Mouse (Mus musculus) ES-Bruce4 (cell line): ENCODE data around the gene Shq1. TPM values are rescaled to one million over a fixed set of nuclear protein-coding genes. Genes with fewer than 3 reads are reported as not detected.

Source experiments
- H3K27ac ChIP-seq: 2 replicates; pipeline ENCODE4 v1.5.1; 2012; ENCODE audit warnings: low read length, inconsistent platforms; ENCODE audit not compliant: insufficient read depth
- H3K27me3 ChIP-seq: 2 replicates; pipeline ENCODE4 v1.6.1; 2012; ENCODE audit warnings: mild to moderate bottlenecking, low read length, inconsistent platforms; ENCODE audit not compliant: control insufficient read depth, poor library complexity, insufficient read depth, severe bottlenecking
- H3K36me3 ChIP-seq: 2 replicates; pipeline ENCODE4 v1.6.1; 2012; ENCODE audit warnings: inconsistent platforms, mild to moderate bottlenecking, low read length, moderate library complexity; ENCODE audit not compliant: control insufficient read depth, poor library complexity, insufficient read depth, severe bottlenecking
- H3K4me1 ChIP-seq: one replicate; pipeline ENCODE4 v1.8.1; 2011; ENCODE audit warnings: low read length; ENCODE audit not compliant: control insufficient read depth, insufficient read depth
- H3K4me3 ChIP-seq: 2 replicates; pipeline ENCODE4 v1.5.1; 2011; ENCODE audit warnings: low read depth, mild to moderate bottlenecking, low read length
- H3K9ac ChIP-seq: 2 replicates; pipeline ENCODE4 v1.6.1; 2012; ENCODE audit warnings: low read depth, mild to moderate bottlenecking, inconsistent platforms; ENCODE audit not compliant: poor library complexity, severe bottlenecking
- H3K9me3 ChIP-seq: replicated peaks from 2 replicates; pipeline ENCODE4 v1.6.1; 2012; ENCODE audit warnings: mild to moderate bottlenecking, low read length, inconsistent platforms; ENCODE audit not compliant: control insufficient read depth, poor library complexity, insufficient read depth, severe bottlenecking
- CTCF ChIP-seq: IDR thresholded peaks from one replicate; pipeline ENCODE4 v1.8.1; 2011; ENCODE audit warnings: low read depth, low read length
- EP300 ChIP-seq: IDR thresholded peaks from 2 replicates; pipeline ENCODE4 v1.6.1; 2011; ENCODE audit warnings: low read depth, low read length; ENCODE audit not compliant: insufficient read depth
- POLR2A ChIP-seq: IDR thresholded peaks from one replicate; pipeline ENCODE4 v1.8.1; 2011; ENCODE audit warnings: low read length; ENCODE audit not compliant: insufficient read depth
- polyA plus RNA-seq: library from polyadenylated mRNA; stranded (reverse); fragments of >200 nt; gene quantifications from 2 replicates; pipeline ENCODE4 v1.2.4, GENCODE M21; 2011; ENCODE audit warnings: low read depth; ENCODE audit not compliant: missing spikeins, insufficient read depth, insufficient read length

Gene Shq1
- polyA plus RNA-seq, 1 experiment = 19.0 TPM

DNA sequence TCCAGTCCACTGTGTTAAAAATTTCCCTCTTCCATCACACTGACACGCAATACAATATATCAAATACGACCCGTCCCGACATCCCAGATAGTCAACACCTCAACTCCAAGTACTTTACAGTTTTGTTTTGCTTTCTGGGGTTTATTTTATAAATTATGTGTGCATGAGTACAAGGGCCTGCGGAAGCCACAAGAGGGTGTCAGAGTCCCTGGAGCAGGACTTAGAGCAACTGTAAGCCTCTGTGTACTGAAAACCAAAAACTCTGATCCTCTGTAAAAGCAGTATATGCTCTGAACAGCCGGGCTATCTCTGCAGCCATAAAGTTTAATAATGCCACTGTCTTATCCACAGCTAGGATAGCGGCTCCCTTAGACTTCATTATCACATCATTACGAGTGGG lies 3.3 kb downstream of the Shq1 start:
- H3K27ac ChIP-seq = no peak overlapping the region
- H3K9me3 ChIP-seq = no peaks in the 10 kb centered on the region
- no peak overlapping the region for H3K9ac ChIP-seq
- H3K36me3 ChIP-seq = peaks cover 27% of the 10 kb centered on the region
- no peaks in the 10 kb centered on the region for H3K27me3 ChIP-seq
- TF ChIP-seq CTCF = no peak
- TF ChIP-seq POLR2A = no peak
- no peak for TF ChIP-seq EP300
- no peaks in the 10 kb centered on the region for H3K4me1 ChIP-seq
- no peak overlapping the region for H3K4me3 ChIP-seq

DNA sequence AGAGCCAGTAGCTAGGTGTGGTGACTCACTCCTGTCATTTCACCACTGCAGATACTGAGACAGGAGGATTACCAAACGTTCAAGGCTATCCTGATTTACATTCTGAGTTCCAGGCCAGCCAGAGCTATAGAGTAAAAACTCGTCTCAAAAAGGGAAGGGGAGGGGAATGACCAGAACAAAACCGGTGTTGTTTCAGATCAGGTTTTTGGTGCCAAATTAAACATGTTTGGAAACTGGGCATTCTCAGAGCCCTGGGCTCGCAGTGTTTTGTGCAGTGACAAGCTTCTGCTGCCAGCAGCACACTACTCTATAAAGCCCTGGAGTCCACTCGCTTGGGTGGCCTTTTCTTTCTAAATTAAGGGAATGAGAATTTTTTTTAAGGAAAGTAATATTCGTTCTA lies 8.7 kb downstream of the Shq1 start:
- Histone ChIP-seq H3K9me3 (no peaks in the 10 kb centered on the region), H3K36me3 (peaks cover 32% of the 10 kb centered on the region), H3K4me3 (no peak overlapping the region), H3K9ac (no peak overlapping the region), H3K27ac (no peak overlapping the region), H3K4me1 (no peaks in the 10 kb centered on the region), H3K27me3 (no peaks in the 10 kb centered on the region)
- TF ChIP-seq POLR2A = no peak
- TF ChIP-seq EP300 = no peak
- no peak for TF ChIP-seq CTCF

DNA sequence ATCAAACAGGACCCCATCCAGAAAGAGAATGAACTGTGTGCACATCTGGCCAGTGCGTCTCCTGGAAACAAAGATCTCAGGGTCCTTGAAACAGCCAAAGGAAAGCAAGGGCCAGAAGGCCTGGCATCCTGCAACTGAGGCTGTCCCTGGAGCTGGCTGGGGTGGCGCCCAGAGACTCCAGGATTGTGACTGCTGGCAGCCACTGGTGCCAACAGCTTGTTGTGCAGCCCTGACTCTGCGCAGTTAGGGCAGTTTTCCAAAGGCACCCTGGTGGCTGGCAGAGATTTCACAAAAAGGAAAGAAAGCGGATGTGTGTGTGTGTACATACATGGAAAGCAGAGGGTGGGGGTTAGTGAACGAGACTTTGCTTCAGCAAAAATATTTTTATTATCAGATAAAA lies 10.6 kb downstream of the Shq1 start:
- Histone ChIP-seq H3K4me3 (no peak overlapping the region), H3K27ac (no peak overlapping the region), H3K9me3 (no peaks in the 10 kb centered on the region), H3K4me1 (no peaks in the 10 kb centered on the region), H3K27me3 (no peaks in the 10 kb centered on the region), H3K9ac (no peak overlapping the region), H3K36me3 (peaks cover 30% of the 10 kb centered on the region)
- TF ChIP-seq EP300 (no peak), CTCF (no peak), POLR2A (no peak)

DNA sequence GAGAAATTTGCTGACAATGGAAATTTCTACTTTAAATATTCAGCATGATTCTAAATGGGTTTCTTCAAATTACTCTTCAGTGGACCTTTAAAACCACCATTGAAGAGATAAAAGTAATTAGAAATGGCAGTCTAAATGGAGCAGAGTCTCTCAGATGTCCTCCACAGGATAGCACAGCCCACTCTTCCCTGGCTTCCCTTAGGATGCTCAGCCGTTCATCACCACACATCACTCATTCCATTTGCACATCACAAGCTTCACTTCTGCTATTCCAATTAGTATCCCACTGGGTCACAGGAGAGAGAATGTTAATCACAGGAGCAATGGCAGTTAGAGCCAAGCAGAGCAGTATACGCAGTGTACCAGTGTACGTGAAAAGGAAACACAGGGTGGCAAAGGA lies 18.4 kb downstream of the Shq1 start:
- H3K4me3 ChIP-seq = no peak overlapping the region
- H3K27ac ChIP-seq = no peak overlapping the region
- TF ChIP-seq POLR2A (no peak), EP300 (no peak), CTCF (no peak)
- H3K9me3 ChIP-seq = no peaks in the 10 kb centered on the region
- H3K9ac ChIP-seq = no peak overlapping the region
- no peaks in the 10 kb centered on the region for H3K27me3 ChIP-seq
- no peaks in the 10 kb centered on the region for H3K4me1 ChIP-seq
- 0 out of 2 replicates have a peak, but pooled peaks cover 6% of the 10 kb centered on the region for H3K36me3 ChIP-seq

DNA sequence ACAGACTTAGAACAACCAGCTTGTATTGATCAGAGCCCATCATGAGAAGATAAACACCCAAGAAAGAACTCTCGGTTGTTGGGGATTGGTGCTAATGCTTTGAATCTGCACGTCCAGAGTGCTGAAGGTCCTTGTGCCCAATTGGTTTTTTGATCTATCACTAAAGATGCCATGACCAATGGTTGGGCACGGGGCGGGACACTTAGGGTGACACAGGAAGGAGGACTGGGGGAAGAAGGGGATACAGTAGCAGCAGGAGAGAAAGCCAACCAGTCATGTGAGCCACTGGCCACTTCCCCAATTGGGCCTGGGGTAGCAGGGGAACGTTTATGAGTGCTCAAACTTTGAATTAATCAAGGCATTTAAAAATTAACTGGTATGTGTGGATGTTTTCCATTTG lies 23.8 kb downstream of the Shq1 start:
- Histone ChIP-seq H3K9me3 (no peaks in the 10 kb centered on the region), H3K9ac (no peak overlapping the region), H3K4me3 (no peak overlapping the region), H3K27me3 (no peaks in the 10 kb centered on the region), H3K4me1 (no peaks in the 10 kb centered on the region), H3K27ac (no peak overlapping the region), H3K36me3 (peaks cover 5% of the 10 kb centered on the region; the same call in 1 of the 2 replicates)
- TF ChIP-seq CTCF (no peak), POLR2A (no peak), EP300 (no peak)

DNA sequence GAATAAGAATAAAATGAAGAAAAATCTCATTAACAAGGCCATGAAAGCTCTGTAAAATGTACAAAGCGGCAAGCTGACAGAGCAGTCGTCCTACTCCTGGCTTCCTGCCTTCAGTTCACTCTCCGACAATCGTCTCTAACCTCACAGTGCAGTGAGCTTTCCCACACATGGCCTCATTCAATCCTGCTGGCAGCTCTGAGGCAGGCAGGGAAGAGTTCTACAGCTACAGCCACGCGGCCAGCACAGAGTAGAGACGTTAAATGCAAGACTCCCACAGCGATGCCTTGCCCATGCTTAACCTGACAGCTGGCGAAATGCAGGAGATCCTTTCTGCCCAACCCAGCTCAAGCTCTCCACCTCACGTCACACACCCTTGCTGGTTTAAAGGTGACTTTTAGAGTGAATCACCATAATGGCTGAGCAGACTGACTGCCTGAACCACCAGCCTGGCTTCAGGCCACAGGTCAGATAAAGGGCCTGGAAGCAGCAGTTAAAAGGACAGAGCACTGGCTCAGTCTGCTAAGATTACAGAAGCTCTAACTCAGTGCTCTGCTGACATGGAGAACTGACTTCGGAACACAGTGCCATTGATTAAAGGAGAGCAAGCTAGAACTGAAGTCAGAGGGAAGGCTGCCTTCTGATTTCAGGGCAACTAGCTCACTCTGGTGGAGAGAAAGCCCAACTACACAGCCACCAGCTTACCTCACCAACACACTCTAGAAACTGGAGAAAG lies 25.3 kb downstream of the Shq1 start:
- no peak for TF ChIP-seq EP300
- no peak for TF ChIP-seq CTCF
- no peak for TF ChIP-seq POLR2A
- Histone ChIP-seq H3K9me3 (no peaks in the 10 kb centered on the region), H3K27me3 (no peaks in the 10 kb centered on the region), H3K27ac (no peak overlapping the region), H3K4me3 (no peak overlapping the region), H3K9ac (no peak overlapping the region), H3K4me1 (no peaks in the 10 kb centered on the region), H3K36me3 (peaks cover 5% of the 10 kb centered on the region; the same call in 1 of the 2 replicates)
